Mouse (Mus musculus) monocyte, adult 59 days (primary cell): ENCODE measurements around the gene Olfr568. TPM values are rescaled to one million over a fixed set of nuclear protein-coding genes. Genes with fewer than 3 reads are reported as not detected.

Source experiments
- total RNA-seq, 2 experiments: library from RNA; stranded (reverse); gene quantifications; one replicate each; pipeline ENCODE4 v1.2.4; 2023

The Olfr568 gene
- not detected for total RNA-seq

DNA sequence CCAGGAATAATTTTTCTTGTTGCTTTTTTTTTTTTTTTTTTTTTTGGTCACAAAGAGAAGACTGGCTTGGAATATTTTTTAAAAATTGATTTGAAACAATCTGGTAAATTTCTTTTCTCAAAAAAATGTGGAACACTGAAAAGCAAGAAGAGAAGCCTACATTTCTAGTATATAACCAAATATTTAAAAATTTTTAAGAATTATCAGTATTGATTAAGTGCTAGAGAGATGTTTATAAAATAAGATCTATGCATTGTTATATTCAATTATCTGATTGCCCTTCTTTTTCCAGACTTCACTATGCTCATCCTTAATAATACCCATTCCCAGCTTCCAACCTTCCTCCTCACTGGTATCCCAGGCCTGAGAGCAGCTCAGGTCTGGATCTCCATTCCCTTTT, at the start of gene Olfr568:
TSS of gene Olfr568 (plus strand) at position 301 of the 400 bp plus-strand sequence.

DNA sequence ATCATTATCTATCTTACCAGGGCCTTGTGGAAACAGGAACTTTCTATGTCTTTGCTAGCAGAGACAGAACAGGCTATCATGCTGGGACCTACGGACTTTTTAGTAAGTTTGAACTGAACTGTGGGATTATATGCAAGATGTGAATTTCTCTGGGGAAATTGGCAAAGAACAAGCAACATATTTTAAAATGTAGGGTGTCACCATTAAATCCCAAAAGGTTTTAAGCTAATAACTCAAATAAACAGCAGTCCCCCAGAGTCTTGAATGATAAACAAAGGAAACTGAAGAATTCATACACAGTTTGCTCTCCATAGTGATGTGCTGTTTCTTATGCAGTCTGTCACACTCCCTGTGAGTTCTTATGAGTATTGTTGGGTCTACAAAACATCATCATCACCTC, 18.3 kb upstream of the Olfr568 start, which contains the start of gene Olfr566:
TSS of gene Olfr566 (minus strand) at position 101 of the 400 bp plus-strand sequence.

GRCm38 (mm10) chr7:102890782-102891181, 13.9 kb downstream of the Olfr568 start, which contains the start of gene Olfr569:
Gene Olfr569, minus strand, starts transcription at chr7:102890882.

DNA sequence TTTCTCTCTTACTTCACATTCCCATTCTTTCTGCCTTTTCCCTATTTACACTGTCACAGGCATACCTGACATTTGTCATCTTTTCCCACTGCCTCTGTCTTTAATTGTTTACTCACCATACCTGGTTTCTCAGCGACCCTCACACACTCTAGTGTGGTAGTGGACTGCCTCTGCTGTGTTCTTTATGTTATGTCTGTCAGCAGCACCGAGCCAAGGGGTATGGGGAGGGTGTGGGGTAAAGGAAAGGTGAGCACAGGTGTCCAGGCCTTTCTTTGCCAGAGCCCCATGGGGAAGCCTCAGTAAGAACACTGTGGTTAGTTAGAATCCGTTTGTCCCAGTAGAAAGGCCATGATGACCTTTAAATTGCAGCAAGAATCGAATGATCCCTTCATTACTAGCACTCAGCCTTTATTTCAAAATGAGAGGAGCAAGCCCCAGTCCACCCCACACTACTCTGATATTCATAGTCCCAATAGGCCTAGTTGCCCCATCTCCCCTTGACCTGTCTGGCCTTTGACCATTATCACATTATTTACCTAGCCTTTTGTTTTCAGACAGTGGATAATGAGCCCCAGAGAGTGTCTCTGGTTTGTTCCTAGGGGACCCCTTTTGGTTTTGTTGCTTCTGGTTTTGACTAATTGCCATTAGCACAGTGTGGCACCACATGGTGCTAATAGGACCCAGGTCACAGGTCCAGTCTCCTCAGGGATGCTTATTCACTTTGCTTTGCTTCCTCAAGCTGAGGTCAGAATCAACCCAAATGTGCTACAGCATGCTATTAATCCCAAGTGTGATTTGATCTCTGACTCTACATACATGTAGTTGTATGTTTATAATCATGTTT, 40.3 kb downstream of the Olfr568 start, which contains the start of gene Olfr571:
TSS of gene Olfr571 (minus strand) at position 505 of the 844 bp plus-strand sequence.

GRCm38 (mm10) chr7:102924109-102924508, 47.2 kb downstream of the Olfr568 start, which contains the start of gene Olfr572:
Gene Olfr572, plus strand, starts transcription at chr7:102924409.

Other genes with a start within 250 kb of the Olfr568 start
- not detected for gene Olfr554, start 238.7 kb upstream of the Olfr568 start, total RNA-seq
- gene Olfr555, start 218.3 kb upstream of the Olfr568 start, total RNA-seq = not detected
- not detected for gene Olfr556, start 212.2 kb upstream of the Olfr568 start, total RNA-seq
- 1 to 10 TPM; 3.9 to 5.2 TPM for gene Trim68, start 189.8 kb upstream of the Olfr568 start, total RNA-seq
- gene Olfr557, start 181.2 kb upstream of the Olfr568 start, total RNA-seq = not detected
- gene Olfr558, start 174.9 kb upstream of the Olfr568 start, total RNA-seq = not detected
- not detected for gene Olfr33, start 158.1 kb upstream of the Olfr568 start, total RNA-seq
- gene Olfr559, start 149.6 kb upstream of the Olfr568 start, total RNA-seq = not detected
- gene Olfr560, start 117.8 kb upstream of the Olfr568 start, total RNA-seq = not detected
- not detected for gene Olfr78, start 117.7 kb upstream of the Olfr568 start, total RNA-seq
- not detected for gene Olfr561, start 105.9 kb upstream of the Olfr568 start, total RNA-seq
- gene Olfr564, start 73.6 kb upstream of the Olfr568 start, total RNA-seq = not detected
- not detected for gene Olfr566, start 18.4 kb upstream of the Olfr568 start, total RNA-seq
- gene Olfr569, start 13.8 kb downstream of the Olfr568 start, total RNA-seq = not detected
- not detected for gene Olfr570, start 17.5 kb downstream of the Olfr568 start, total RNA-seq
- not detected for gene Olfr571, start 40.4 kb downstream of the Olfr568 start, total RNA-seq
- gene Olfr572, start 47.3 kb downstream of the Olfr568 start, total RNA-seq = not detected
- not detected for gene Olfr573-ps1, start 65.5 kb downstream of the Olfr568 start, total RNA-seq
- not detected for gene Olfr574, start 71.3 kb downstream of the Olfr568 start, total RNA-seq
- not detected for gene Olfr575, start 81.7 kb downstream of the Olfr568 start, total RNA-seq
- gene Olfr576, start 85.5 kb downstream of the Olfr568 start, total RNA-seq = not detected
- not detected for gene Olfr577, start 98.8 kb downstream of the Olfr568 start, total RNA-seq
- not detected for gene Olfr578, start 112.2 kb downstream of the Olfr568 start, total RNA-seq
- not detected for gene Olfr582, start 160.9 kb downstream of the Olfr568 start, total RNA-seq
- not detected for gene Olfr583, start 174.2 kb downstream of the Olfr568 start, total RNA-seq
- gene Olfr584, start 204.8 kb downstream of the Olfr568 start, total RNA-seq = not detected
- gene Olfr585, start 220.6 kb downstream of the Olfr568 start, total RNA-seq = not detected
- not detected for gene Olfr586, start 248.5 kb downstream of the Olfr568 start, total RNA-seq